ENCODE assay signal across 9 mouse cellular contexts in the genomic region with DNA sequence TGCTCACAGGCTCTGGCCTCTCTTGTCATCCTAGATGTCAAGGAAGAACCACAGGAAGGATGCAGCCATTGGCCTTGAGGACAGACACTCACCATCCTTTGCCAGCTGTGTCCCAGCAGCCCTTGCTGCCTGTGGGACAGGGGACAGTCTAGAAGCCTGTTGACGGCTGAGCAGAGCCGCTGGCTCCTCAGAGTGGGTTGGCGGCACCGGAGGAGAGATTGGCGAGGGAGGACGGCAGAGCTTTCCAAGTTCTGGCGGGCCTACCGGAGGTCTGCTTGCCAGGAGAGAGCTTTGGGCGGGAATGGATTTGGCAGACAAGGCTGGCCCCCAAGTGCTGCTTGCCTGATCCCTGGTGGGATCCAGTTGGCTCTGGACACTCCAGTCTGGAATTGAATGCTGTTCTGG.
DNase-seq lines count a peak whose midpoint lies in the region; ATAC-seq lines count a peak whose summit lies in the region.
"Had no signal": no experiment of that assay in that cellular context is flagged by ENCODE, and none has a peak within 500 bp of the region (broad histone marks: within the 10 kb centered on the region; RNA-seq: fewer than 3 reads in every experiment).

No protein-coding gene starts in this region.

- no peak overlapping the region for H3K9ac ChIP-seq in liver, embryonic 12.5 days
- 0 out of 2 replicates have a peak overlapping the region, but pooled peaks have one; percentile 16 for H3K9ac ChIP-seq in midbrain, embryonic 12.5 days (replicated peaks)
- H3K9ac ChIP-seq: liver, embryonic 14.5 days had no signal

- H3K27ac ChIP-seq in liver, embryonic 12.5 days: peak overlapping the region; percentile 23; the same call in 1 of the 2 replicates
- 0 out of 2 replicates have a peak overlapping the region, but pooled peaks have one; percentile 17 for H3K27ac ChIP-seq in midbrain, embryonic 12.5 days (replicated peaks)
- H3K27ac ChIP-seq: liver, embryonic 14.5 days had no signal

- H3K9me3 ChIP-seq in liver, embryonic 12.5 days (replicated peaks): no peaks in the 10 kb centered on the region
- no peaks in the 10 kb centered on the region for H3K9me3 ChIP-seq in midbrain, embryonic 12.5 days

- 74% methylated on average over 9 of the region's 9 CpGs for WGBS in liver, embryonic 12.5 days (ENCODE audit: insufficient replicate concordance)
- WGBS in midbrain, embryonic 12.5 days: 84% methylated on average over 9 of the region's 9 CpGs

- H3K27me3 ChIP-seq in liver, embryonic 12.5 days (replicated peaks): 0 out of 2 replicates have a peak, but pooled peaks cover 26% of the 10 kb centered on the region
- H3K27me3 ChIP-seq in midbrain, embryonic 12.5 days: no peaks in the 10 kb centered on the region

- H3K4me3 ChIP-seq in liver, embryonic 12.5 days: no peak overlapping the region
- no peak overlapping the region for H3K4me3 ChIP-seq in midbrain, embryonic 12.5 days

- DNase-seq in liver: no peak
- peak; percentile 72 to 74 for DNase-seq in cerebellum, adult 18-20 months
- peak; percentile 71 for DNase-seq in gastrocnemius, postnatal 25 days
- DNase-seq in thymus, adult 18-20 months: no peak
- DNase-seq in thymus, postnatal 4 days: no peak

- no peak overlapping the region for H3K4me2 ChIP-seq in liver, embryonic 12.5 days
- H3K4me2 ChIP-seq in midbrain, embryonic 12.5 days (replicated peaks): no peak overlapping the region

- H3K36me3 ChIP-seq in liver, embryonic 12.5 days: no peaks in the 10 kb centered on the region
- H3K36me3 ChIP-seq in midbrain, embryonic 12.5 days: no peaks in the 10 kb centered on the region

- no peak for ATAC-seq in liver, embryonic 12.5 days
- no peak for ATAC-seq in midbrain, embryonic 12.5 days (ENCODE audit: low FRiP score, low read depth)
- no peak for ATAC-seq in granulocyte monocyte progenitor cell, adult 5-6 weeks (replicated peaks; ENCODE audit: poor library complexity, severe bottlenecking)

- peaks cover 19% of the 10 kb centered on the region for H3K4me1 ChIP-seq in liver, embryonic 12.5 days
- H3K4me1 ChIP-seq in midbrain, embryonic 12.5 days: peaks cover 49% of the 10 kb centered on the region

Comparison
In these comparisons a context has a peak if more than half of its experiments do, and no peak if none do; other contexts are left out.
1. DNase-seq: peak in cerebellum, adult 18-20 months (2 of 2) and gastrocnemius, postnatal 25 days (single experiment); none in liver (single experiment), thymus, adult 18-20 months (0 of 2) and thymus, postnatal 4 days (single experiment).